Mouse (Mus musculus) embryonic fibroblast, embryonic 13.5 days (primary cell): ENCODE data around the gene Mat2b.

Source experiments
- CTCF ChIP-seq: IDR thresholded peaks from 2 replicates; pipeline ENCODE4 v1.5.1; 2011; ENCODE audit warnings: mild to moderate bottlenecking, control low read depth, low read length, moderate library complexity, borderline replicate concordance; ENCODE audit not compliant: insufficient read depth
- POLR2A ChIP-seq: IDR thresholded peaks from 2 replicates; pipeline ENCODE4 v1.6.1; 2011; ENCODE audit warnings: low read depth, mild to moderate bottlenecking, control low read depth, low read length, moderate library complexity

DNA sequence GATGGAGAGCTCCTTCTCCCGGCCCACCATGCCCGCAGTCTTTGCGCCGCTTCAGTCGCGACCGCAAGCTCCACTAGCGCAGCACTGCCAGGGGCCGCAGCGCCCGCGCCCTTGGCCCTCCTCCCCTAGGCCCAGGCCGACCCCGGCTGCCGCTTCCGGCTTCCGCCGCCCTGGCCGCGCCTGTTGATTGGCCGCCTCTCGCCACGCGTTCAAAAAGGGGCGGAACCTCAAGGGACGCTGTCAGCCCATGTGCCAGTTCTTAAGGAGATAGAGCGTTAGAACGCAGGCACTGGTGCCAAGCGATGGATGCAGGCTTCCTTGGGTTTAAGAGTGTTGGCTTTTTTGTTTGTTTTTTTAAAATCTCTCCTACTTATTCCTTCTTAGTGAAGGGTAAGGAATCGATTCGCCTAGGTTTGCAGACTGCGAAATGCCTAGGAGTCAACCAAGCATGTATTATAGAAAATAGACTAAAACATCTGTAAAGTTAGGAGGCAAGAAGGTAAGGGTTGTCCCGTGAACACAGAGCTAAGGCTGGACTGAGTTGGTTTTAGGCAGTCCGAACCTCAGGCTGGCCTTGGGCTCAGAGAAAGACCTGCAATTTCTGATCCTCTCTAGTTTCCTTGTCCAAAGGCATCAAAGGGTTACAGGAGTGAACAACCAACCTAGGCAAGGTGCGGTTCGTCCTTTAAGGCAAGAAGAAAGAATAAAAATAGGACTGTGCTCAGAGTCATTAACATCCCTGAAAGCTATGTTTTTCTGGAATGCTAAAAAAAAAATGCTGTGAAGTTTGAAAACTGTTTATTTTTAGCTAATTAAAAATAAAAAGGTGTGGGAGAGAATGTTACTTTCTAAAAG is 2.3 kb downstream of the Mat2b start:
- no peak for TF ChIP-seq CTCF
- peak; percentile 69 for TF ChIP-seq POLR2A
